Comparison of ENCODE assay signal across 40 mouse cellular contexts in genomic region chr9:78197801-78198200, GRCm38 (mm10). TPM values are rescaled to one million over a fixed set of nuclear protein-coding genes. Genes with fewer than 3 reads are reported as not detected.
"Had no signal": no experiment of that assay in that cellular context is flagged by ENCODE, and none has a peak within 500 bp of the region (broad histone marks: within the 10 kb centered on the region; RNA-seq: fewer than 3 reads in every experiment).

No protein-coding gene starts in this region.

- H3K9me3 ChIP-seq: heart, embryonic 10.5 days; heart, embryonic 12.5 days; hindbrain, embryonic 10.5 days; hindbrain, embryonic 12.5 days; intestine, embryonic 15.5 days; kidney, embryonic 15.5 days; limb, embryonic 13.5 days; limb, embryonic 15.5 days; liver, embryonic 12.5 days had no signal

- H3K4me1 ChIP-seq: hindbrain, embryonic 12.5 days; intestine, embryonic 15.5 days had no signal

- H3K4me3 ChIP-seq: heart, embryonic 10.5 days; heart, embryonic 12.5 days; hindbrain, embryonic 10.5 days; hindbrain, embryonic 12.5 days; intestine, embryonic 15.5 days; kidney, embryonic 15.5 days; limb, embryonic 13.5 days; limb, embryonic 15.5 days; liver, embryonic 12.5 days had no signal

- H3K27me3 ChIP-seq: heart, embryonic 12.5 days; hindbrain, embryonic 12.5 days; intestine, embryonic 15.5 days; kidney, embryonic 15.5 days; limb, embryonic 13.5 days; limb, embryonic 15.5 days; liver, embryonic 12.5 days had no signal

- H3K9ac ChIP-seq: heart, embryonic 12.5 days; hindbrain, embryonic 12.5 days; hindbrain, embryonic 14.5 days; intestine, embryonic 15.5 days; kidney, embryonic 15.5 days; limb, embryonic 13.5 days; limb, embryonic 15.5 days; liver, embryonic 12.5 days; liver, embryonic 14.5 days had no signal

- H3K36me3 ChIP-seq: hindbrain, embryonic 12.5 days; intestine, embryonic 15.5 days; limb, embryonic 15.5 days; liver, embryonic 12.5 days had no signal

- H3K27ac ChIP-seq: heart, embryonic 10.5 days; hindbrain, embryonic 10.5 days; hindbrain, embryonic 12.5 days; hindbrain, embryonic 14.5 days; intestine, embryonic 15.5 days; kidney, embryonic 15.5 days; kidney, postnatal 0 days; limb, embryonic 13.5 days; limb, embryonic 15.5 days; liver, embryonic 12.5 days; liver, embryonic 14.5 days had no signal

- DNase-seq: gastrocnemius, postnatal 10 days; gastrocnemius, postnatal 25 days; heart, adult 18-20 months; heart, postnatal 10 days; heart, postnatal 4 days; kidney, adult 11 months; kidney, adult 2 months; kidney, adult 9 months; kidney, postnatal 14 days; kidney, postnatal 36 days; layer of hippocampus, adult 9-11 months; layer of hippocampus, postnatal 36 days; left cerebral cortex, postnatal 4 days had no signal

RNA-seq across cellular contexts. Expression of gene Gsta1, which starts 32.7 kb away (rescaled TPM):
- total RNA-seq: gastrocnemius, adult 18-20 months; gastrocnemius, postnatal 10 days; gastrocnemius, postnatal 25 days; gastrocnemius, postnatal 4 days; granulocyte monocyte progenitor cell, adult 5-6 weeks; layer of hippocampus, adult 18-20 months; layer of hippocampus, adult 8-10 months; layer of hippocampus, postnatal 14 days; layer of hippocampus, postnatal 36 days; left cerebral cortex, adult 18-20 months; left cerebral cortex, postnatal 10 days; left cerebral cortex, postnatal 25 days; left cerebral cortex, postnatal 4 days had no signal
- polyA plus RNA-seq: heart, embryonic 10.5 days; heart, embryonic 12.5 days; heart, embryonic 14.5 days; hindbrain, embryonic 10.5 days; hindbrain, embryonic 12.5 days; hindbrain, embryonic 14.5 days; hindbrain, embryonic 16.5 days; inflammation-experienced regulatory T-cells, adult 6 months; limb, embryonic 11.5 days; limb, embryonic 13.5 days; liver, embryonic 12.5 days had no signal

RNA-seq across cellular contexts. Expression of gene Gm3776, which starts 59.1 kb away (rescaled TPM):
- total RNA-seq: gastrocnemius, postnatal 10 days; gastrocnemius, postnatal 25 days; gastrocnemius, postnatal 4 days; granulocyte monocyte progenitor cell, adult 5-6 weeks; heart, postnatal 10 days; heart, postnatal 4 days; layer of hippocampus, adult 18-20 months; layer of hippocampus, adult 8-10 months; layer of hippocampus, postnatal 14 days; layer of hippocampus, postnatal 36 days; left cerebral cortex, adult 18-20 months; left cerebral cortex, adult 8-10 months; left cerebral cortex, postnatal 10 days; left cerebral cortex, postnatal 25 days; left cerebral cortex, postnatal 4 days had no signal
- polyA plus RNA-seq: heart, embryonic 10.5 days; heart, embryonic 12.5 days; heart, embryonic 14.5 days; heart, embryonic 16.5 days; hindbrain, embryonic 10.5 days; hindbrain, embryonic 12.5 days; hindbrain, embryonic 14.5 days; hindbrain, embryonic 16.5 days; inflammation-experienced regulatory T-cells, adult 6 months; limb, embryonic 11.5 days; limb, embryonic 13.5 days; liver, embryonic 12.5 days; liver, embryonic 14.5 days had no signal
